Mouse (Mus musculus) liver, adult 2 months (tissue): ENCODE data around the gene Sh3bp4.

Experiments
- CTCF ChIP-seq: fragments of 200-500 bp; IDR thresholded peaks from 2 replicates; pipeline ENCODE4 v1.5.1; 2011; ENCODE audit warnings: low read depth, low read length, control low read depth
- POLR2A ChIP-seq: fragments of 200-500 bp; IDR thresholded peaks from 2 replicates; pipeline ENCODE4 v1.6.1; 2011; ENCODE audit warnings: low read length, control low read depth; ENCODE audit not compliant: insufficient read depth; ENCODE audit errors: extremely low read depth

DNA sequence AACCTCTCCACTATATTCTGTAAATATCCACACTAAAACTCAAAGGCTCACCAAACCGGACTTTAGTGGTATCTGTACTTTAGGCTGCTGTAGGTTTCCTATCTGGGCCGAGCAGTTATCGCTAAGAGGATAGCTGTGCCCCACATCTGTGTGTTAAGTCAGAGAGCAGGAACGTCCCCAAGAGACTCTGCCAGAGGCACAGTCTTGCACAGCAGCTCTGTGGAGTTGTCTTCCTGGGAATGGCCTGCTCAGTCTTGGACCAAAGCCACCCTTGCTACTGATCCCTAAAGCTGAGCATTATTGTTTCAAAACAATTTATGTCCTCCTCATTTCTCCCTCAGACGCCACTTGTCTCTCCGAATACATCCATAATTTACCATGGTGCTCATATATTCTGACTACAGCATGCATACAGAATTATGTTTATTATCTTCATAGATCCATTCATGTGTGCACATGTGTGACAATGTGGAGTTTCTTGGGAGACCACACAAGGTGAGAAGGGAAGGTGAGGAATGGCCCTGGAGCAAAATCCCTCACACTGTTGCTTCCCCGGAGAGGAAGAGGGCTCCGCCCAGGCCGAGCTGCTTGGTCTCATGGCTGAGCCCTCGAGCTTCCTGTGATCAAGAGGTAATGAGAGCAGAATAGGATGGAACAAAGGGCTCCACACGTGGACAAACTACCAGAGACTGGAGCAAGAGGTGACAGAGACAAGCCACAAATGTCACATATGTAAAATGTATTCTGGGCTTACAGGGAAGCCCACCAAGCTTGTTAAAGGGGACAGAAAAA, 40.9 kb upstream of the Sh3bp4 start:
- TF ChIP-seq CTCF (no peak), POLR2A (no peak)
